Mouse (Mus musculus): Measurements from ENCODE around the gene Mrpl24. TPM values are rescaled to one million over a fixed set of nuclear protein-coding genes. Genes with fewer than 3 reads are reported as not detected.

Mrpl24 gene
- polyA plus RNA-seq, 2 experiments = 37.9 to 50.1 TPM

GRCm38 (mm10) chr3:87935776-87936175, 16.5 kb downstream of the Mrpl24 start:
- Histone ChIP-seq H3K36me3 (replicated peaks; ENCODE audit: control insufficient read depth, insufficient read depth, low read depth) (peaks cover 59% of the 10 kb centered on the region), H3K9ac (replicated peaks) (no peak overlapping the region), H3K4me1 (replicated peaks; ENCODE audit: control insufficient read depth in 2 of 2, insufficient read depth in 2 of 2, low read length in 1 of 2) (peaks cover 6 to 7% of the 10 kb centered on the region in 2 experiments; a peak in 3 of 4 replicates), H3K27ac (no peak overlapping the region), H3K4me3 (ENCODE audit: insufficient read depth in 1 of 2, low read depth in 2 of 2, low read length in 2 of 2) (no peak overlapping the region), H3K27me3 (ENCODE audit: control insufficient read depth, insufficient read depth, low read length) (no peaks in the 10 kb centered on the region), H3K4me2 (ENCODE audit: low read depth) (no peak overlapping the region), H3K9me3 (ENCODE audit: control insufficient read depth, low read length) (no peaks in the 10 kb centered on the region)
- ATAC-seq (ENCODE audit: insufficient read depth) (peak; percentile 22; the same call in 1 of the 2 replicates), DNase-seq (ENCODE audit: low read depth in 3 of 3, low spot score in 3 of 3) (peak; percentile 36 to 48 (median 48))
- WGBS (ENCODE audit: insufficient replicate concordance) = 89% methylated on average over 2 of the region's 2 CpGs
- peak; percentile 94 for TF ChIP-seq CTCF (IDR thresholded peaks at IDR 0.05; ENCODE audit: low read depth)
- TF ChIP-seq EP300 (IDR thresholded peaks at IDR 0.05; ENCODE audit: low read depth) = no peak

DNA sequence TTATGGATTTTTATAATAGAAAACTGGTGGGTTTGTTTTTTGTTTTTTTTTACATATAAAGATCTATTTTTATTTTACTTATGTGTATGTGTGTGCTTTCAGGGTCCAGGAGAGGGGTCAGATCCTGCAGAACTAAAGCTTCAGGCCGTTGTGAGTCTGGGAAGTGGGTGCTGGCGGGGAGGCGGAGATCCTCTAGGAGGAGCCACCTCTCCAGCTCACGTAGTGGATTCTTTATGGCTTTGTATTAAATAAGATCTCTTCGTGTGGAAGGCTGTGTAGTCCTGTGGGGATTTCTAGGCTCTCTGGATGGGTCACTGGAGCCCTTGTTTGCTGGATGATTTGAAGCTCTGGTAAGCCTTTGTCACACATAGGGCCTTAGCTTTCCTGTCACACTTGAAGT, 21.3 kb downstream of the Mrpl24 start:
- WGBS (ENCODE audit: insufficient replicate concordance) = 81% methylated on average over 5 of the region's 5 CpGs
- ATAC-seq (ENCODE audit: insufficient read depth) = no peak
- Histone ChIP-seq H3K4me2 (ENCODE audit: low read depth) (no peak overlapping the region), H3K27ac (no peak overlapping the region), H3K4me3 (ENCODE audit: insufficient read depth in 1 of 2, low read depth in 2 of 2, low read length in 2 of 2) (no peak overlapping the region), H3K36me3 (replicated peaks; ENCODE audit: control insufficient read depth, insufficient read depth, low read depth) (peaks cover 56% of the 10 kb centered on the region), H3K4me1 (replicated peaks; ENCODE audit: control insufficient read depth in 2 of 2, insufficient read depth in 2 of 2, low read length in 1 of 2) (no peaks in the 10 kb centered on the region; a peak in 1 of 4 replicates), H3K9ac (replicated peaks) (no peak overlapping the region), H3K27me3 (ENCODE audit: control insufficient read depth, insufficient read depth, low read length) (peaks cover 2% of the 10 kb centered on the region; the same call in 1 of the 2 replicates), H3K9me3 (ENCODE audit: control insufficient read depth, low read length) (no peaks in the 10 kb centered on the region)
- no peak for TF ChIP-seq CTCF (IDR thresholded peaks at IDR 0.05; ENCODE audit: low read depth)
- no peak for TF ChIP-seq EP300 (IDR thresholded peaks at IDR 0.05; ENCODE audit: low read depth)
- DNase-seq (ENCODE audit: low read depth in 3 of 3, low spot score in 3 of 3) = no peak

DNA sequence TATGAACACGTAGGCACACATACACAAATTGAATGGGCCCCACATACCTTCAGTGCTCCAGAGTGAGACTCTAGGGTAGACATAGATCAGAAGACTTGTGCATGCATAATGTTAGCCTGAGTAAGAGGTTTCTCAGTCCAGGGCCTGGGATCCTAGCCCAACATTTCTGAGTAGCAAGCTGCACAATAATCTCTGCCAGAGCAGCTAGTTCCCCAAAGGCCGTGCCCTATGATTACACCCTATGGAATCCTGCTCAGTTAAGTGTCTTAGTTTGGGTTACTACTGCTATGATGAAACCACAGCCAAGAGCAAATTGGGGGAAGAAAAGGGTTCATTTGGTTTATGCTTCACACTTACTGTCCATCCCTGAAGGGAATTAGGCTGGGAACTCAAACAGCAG, 23.2 kb downstream of the Mrpl24 start:
- Histone ChIP-seq H3K9me3 (ENCODE audit: control insufficient read depth, low read length) (no peaks in the 10 kb centered on the region), H3K27me3 (ENCODE audit: control insufficient read depth, insufficient read depth, low read length) (peaks cover 21% of the 10 kb centered on the region), H3K9ac (replicated peaks) (no peak overlapping the region), H3K4me1 (replicated peaks; ENCODE audit: control insufficient read depth in 2 of 2, insufficient read depth in 2 of 2, low read length in 1 of 2) (no peaks in the 10 kb centered on the region), H3K4me2 (ENCODE audit: low read depth) (no peak overlapping the region), H3K27ac (no peak overlapping the region), H3K4me3 (ENCODE audit: insufficient read depth in 1 of 2, low read depth in 2 of 2, low read length in 2 of 2) (no peak overlapping the region), H3K36me3 (replicated peaks; ENCODE audit: control insufficient read depth, insufficient read depth, low read depth) (peaks cover 44% of the 10 kb centered on the region)
- TF ChIP-seq EP300 (IDR thresholded peaks at IDR 0.05; ENCODE audit: low read depth) (no peak), CTCF (IDR thresholded peaks at IDR 0.05; ENCODE audit: low read depth) (no peak)
- no peak for DNase-seq (ENCODE audit: low read depth in 3 of 3, low spot score in 3 of 3)
- no peak for ATAC-seq (ENCODE audit: insufficient read depth)
- 79% methylated on average over 2 of the region's 2 CpGs for WGBS (ENCODE audit: insufficient replicate concordance)

DNA sequence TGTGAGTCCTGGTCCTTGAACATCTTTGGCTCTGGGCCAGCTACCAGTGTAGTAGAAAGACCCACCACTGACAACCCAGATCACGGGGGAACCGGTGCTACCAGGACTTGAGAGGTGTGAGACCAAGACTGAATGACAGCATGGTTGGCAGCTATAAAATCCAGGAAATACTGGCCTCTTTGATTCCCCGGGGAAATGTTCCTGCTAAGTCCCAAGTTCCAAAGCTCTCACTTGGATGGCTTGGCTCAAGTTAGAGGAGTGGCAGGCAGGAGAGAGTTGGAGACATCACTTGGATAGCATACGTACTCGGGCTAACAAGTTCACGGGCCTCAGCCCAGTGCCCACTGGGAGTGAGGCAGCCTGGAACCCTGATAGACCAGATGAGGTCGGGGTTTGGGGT, 24.3 kb downstream of the Mrpl24 start:
- 73% methylated on average over 7 of the region's 7 CpGs for WGBS (ENCODE audit: insufficient replicate concordance)
- no peak overlapping the region for H3K9ac ChIP-seq (replicated peaks)
- no peak overlapping the region for H3K27ac ChIP-seq
- peaks cover 32% of the 10 kb centered on the region for H3K27me3 ChIP-seq (ENCODE audit: control insufficient read depth, insufficient read depth, low read length)
- H3K36me3 ChIP-seq (replicated peaks; ENCODE audit: control insufficient read depth, insufficient read depth, low read depth) = peaks cover 37% of the 10 kb centered on the region
- DNase-seq (ENCODE audit: low read depth in 3 of 3, low spot score in 3 of 3) = no peak
- H3K4me1 ChIP-seq (replicated peaks; ENCODE audit: control insufficient read depth in 2 of 2, insufficient read depth in 2 of 2, low read length in 1 of 2) = no peaks in the 10 kb centered on the region
- no peaks in the 10 kb centered on the region for H3K9me3 ChIP-seq (ENCODE audit: control insufficient read depth, low read length)
- no peak for ATAC-seq (ENCODE audit: insufficient read depth)
- TF ChIP-seq EP300 (IDR thresholded peaks at IDR 0.05; ENCODE audit: low read depth) (no peak), CTCF (IDR thresholded peaks at IDR 0.05; ENCODE audit: low read depth) (no peak)
- H3K4me3 ChIP-seq (ENCODE audit: insufficient read depth in 1 of 2, low read depth in 2 of 2, low read length in 2 of 2) = no peak overlapping the region
- no peak overlapping the region for H3K4me2 ChIP-seq (ENCODE audit: low read depth)

DNA sequence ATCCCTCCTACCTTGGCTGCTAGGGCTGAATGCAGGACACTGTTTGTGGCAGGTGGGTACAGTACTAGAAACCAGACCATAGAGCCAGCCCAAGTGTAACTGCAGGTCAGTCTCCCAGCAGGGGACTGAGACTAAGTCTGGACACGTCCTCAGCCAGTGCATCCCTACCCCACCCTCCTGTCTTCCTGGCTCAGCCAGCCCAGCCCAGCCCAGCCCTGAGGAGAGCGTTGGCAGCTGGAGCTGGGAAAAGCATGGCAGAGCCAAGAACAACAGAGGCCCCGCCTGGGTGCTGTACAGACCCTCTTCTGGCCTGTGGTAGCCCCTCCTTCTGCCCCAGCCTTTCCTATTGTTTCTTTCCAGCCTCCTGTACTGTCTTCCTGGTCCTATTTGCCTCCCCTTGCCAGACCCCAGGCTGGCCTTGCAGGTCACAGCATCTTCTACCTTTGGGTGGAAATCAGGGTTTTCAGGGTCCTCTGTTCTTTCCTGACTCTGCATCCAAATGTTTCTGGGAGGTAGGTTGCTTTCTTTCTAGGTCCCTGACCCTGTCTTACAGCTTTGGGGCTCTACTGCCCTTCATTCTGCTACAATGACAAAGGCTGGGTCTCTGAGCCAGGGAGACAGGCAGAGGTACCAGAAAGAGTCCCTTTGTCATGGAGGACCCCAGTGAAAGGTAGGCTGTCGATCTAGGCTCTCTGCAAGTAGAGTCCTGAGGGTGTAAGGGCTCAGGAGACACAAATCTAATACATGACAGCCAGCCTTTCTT, 25.7 kb downstream of the Mrpl24 start:
- peaks cover 46% of the 10 kb centered on the region for H3K27me3 ChIP-seq (ENCODE audit: control insufficient read depth, insufficient read depth, low read length)
- no peak for DNase-seq (ENCODE audit: low read depth in 3 of 3, low spot score in 3 of 3)
- 30% methylated on average over 4 of the region's 4 CpGs for WGBS (ENCODE audit: insufficient replicate concordance)
- ATAC-seq (ENCODE audit: insufficient read depth) = peak; percentile 15; the same call in 1 of the 2 replicates
- no peak overlapping the region for H3K4me2 ChIP-seq (ENCODE audit: low read depth)
- no peak overlapping the region for H3K9ac ChIP-seq (replicated peaks)
- no peaks in the 10 kb centered on the region for H3K4me1 ChIP-seq (replicated peaks; ENCODE audit: control insufficient read depth in 2 of 2, insufficient read depth in 2 of 2, low read length in 1 of 2)
- H3K36me3 ChIP-seq (replicated peaks; ENCODE audit: control insufficient read depth, insufficient read depth, low read depth) = peaks cover 23% of the 10 kb centered on the region
- no peak overlapping the region for H3K27ac ChIP-seq
- H3K4me3 ChIP-seq (ENCODE audit: insufficient read depth in 1 of 2, low read depth in 2 of 2, low read length in 2 of 2) = no peak overlapping the region
- TF ChIP-seq CTCF (IDR thresholded peaks at IDR 0.05; ENCODE audit: low read depth) (no peak), EP300 (IDR thresholded peaks at IDR 0.05; ENCODE audit: low read depth) (no peak)
- no peaks in the 10 kb centered on the region for H3K9me3 ChIP-seq (ENCODE audit: control insufficient read depth, low read length)
